Mouse (Mus musculus): ENCODE measurements around the gene Ovol2. TPM values are rescaled to one million over a fixed set of nuclear protein-coding genes. Genes with fewer than 3 reads are reported as not detected.

Ovol2 gene
- polyA plus RNA-seq, 2 experiments: 0.03 TPM; not detected in 1

GRCm38 (mm10) chr2:144333138-144333842 is 1.3 kb upstream of the Ovol2 start:
- no peak for ATAC-seq (ENCODE audit: insufficient read depth)
- Histone ChIP-seq H3K27me3 (ENCODE audit: control insufficient read depth, insufficient read depth, low read length) (peaks cover 65% of the 10 kb centered on the region), H3K9me3 (ENCODE audit: control insufficient read depth, low read length) (no peaks in the 10 kb centered on the region), H3K4me3 (ENCODE audit: insufficient read depth in 1 of 2, low read depth in 2 of 2, low read length in 2 of 2) (no peak overlapping the region), H3K4me1 (replicated peaks; ENCODE audit: control insufficient read depth in 2 of 2, insufficient read depth in 2 of 2, low read length in 1 of 2) (peaks cover 0 to 2% of the 10 kb centered on the region in 2 experiments; a peak in 1 of 4 replicates), H3K9ac (replicated peaks) (no peak overlapping the region), H3K27ac (no peak overlapping the region), H3K36me3 (replicated peaks; ENCODE audit: control insufficient read depth, insufficient read depth, low read depth) (no peaks in the 10 kb centered on the region), H3K4me2 (ENCODE audit: low read depth) (no peak overlapping the region)
- no peak for DNase-seq (ENCODE audit: low read depth in 3 of 3, low spot score in 3 of 3)
- 6% methylated on average over 28 of the region's 28 CpGs for whole genome bisulfite sequencing (ENCODE audit: insufficient replicate concordance)
- TF ChIP-seq EP300 (IDR thresholded peaks at IDR 0.05; ENCODE audit: low read depth): no peak
- TF ChIP-seq CTCF (IDR thresholded peaks at IDR 0.05; ENCODE audit: low read depth): 0 out of 2 replicates have a peak, but pooled peaks have one; percentile 20

GRCm38 (mm10) chr2:144332486-144332885 is 540 bp upstream of the Ovol2 start:
- WGBS (ENCODE audit: insufficient replicate concordance): 9% methylated on average over 9 of the region's 9 CpGs
- H3K9ac ChIP-seq (replicated peaks): no peak overlapping the region
- TF ChIP-seq CTCF (IDR thresholded peaks at IDR 0.05; ENCODE audit: low read depth) (no peak), EP300 (IDR thresholded peaks at IDR 0.05; ENCODE audit: low read depth) (no peak)

GRCm38 (mm10) chr2:144330960-144331371 is 980 bp downstream of the Ovol2 start:
- DNase-seq (ENCODE audit: low read depth in 3 of 3, low spot score in 3 of 3): no peak

More at GRCm38 (mm10) chr2:144332486-144332885, 540 bp upstream of the Ovol2 start:
- H3K4me2 ChIP-seq (ENCODE audit: low read depth): no peak overlapping the region
- no peak overlapping the region for H3K27ac ChIP-seq
- ATAC-seq (ENCODE audit: insufficient read depth) (no peak), DNase-seq (ENCODE audit: low read depth in 3 of 3, low spot score in 3 of 3) (no peak)
- H3K4me3 ChIP-seq (ENCODE audit: insufficient read depth in 1 of 2, low read depth in 2 of 2, low read length in 2 of 2): no peak overlapping the region
- H3K36me3 ChIP-seq (replicated peaks; ENCODE audit: control insufficient read depth, insufficient read depth, low read depth): no peaks in the 10 kb centered on the region
- no peaks in the 10 kb centered on the region for H3K9me3 ChIP-seq (ENCODE audit: control insufficient read depth, low read length)
- peaks cover 0 to 2% of the 10 kb centered on the region in 2 experiments; a peak in 1 of 4 replicates for H3K4me1 ChIP-seq (replicated peaks; ENCODE audit: control insufficient read depth in 2 of 2, insufficient read depth in 2 of 2, low read length in 1 of 2)
- peaks cover 67% of the 10 kb centered on the region for H3K27me3 ChIP-seq (ENCODE audit: control insufficient read depth, insufficient read depth, low read length)

GRCm38 (mm10) chr2:144330352-144330959 is 1.5 kb downstream of the Ovol2 start:
- WGBS (ENCODE audit: insufficient replicate concordance): 2% methylated on average over 41 of the region's 41 CpGs
- H3K9me3 ChIP-seq (ENCODE audit: control insufficient read depth, low read length): no peaks in the 10 kb centered on the region
- DNase-seq (ENCODE audit: low read depth in 3 of 3, low spot score in 3 of 3) (no peak), ATAC-seq (ENCODE audit: insufficient read depth) (no peak)
- H3K4me2 ChIP-seq (ENCODE audit: low read depth): peak overlapping the region; percentile 51
- H3K4me1 ChIP-seq (replicated peaks; ENCODE audit: control insufficient read depth in 2 of 2, insufficient read depth in 2 of 2, low read length in 1 of 2): no peaks in the 10 kb centered on the region
- no peak overlapping the region for H3K9ac ChIP-seq (replicated peaks)
- H3K4me3 ChIP-seq (ENCODE audit: insufficient read depth in 1 of 2, low read depth in 2 of 2, low read length in 2 of 2): peak overlapping the region; percentile 22 to 44; a peak in 3 of 4 replicates
- no peaks in the 10 kb centered on the region for H3K36me3 ChIP-seq (replicated peaks; ENCODE audit: control insufficient read depth, insufficient read depth, low read depth)
- H3K27ac ChIP-seq: no peak overlapping the region
- H3K27me3 ChIP-seq (ENCODE audit: control insufficient read depth, insufficient read depth, low read length): peaks cover 67% of the 10 kb centered on the region
- TF ChIP-seq CTCF (IDR thresholded peaks at IDR 0.05; ENCODE audit: low read depth) (no peak), EP300 (IDR thresholded peaks at IDR 0.05; ENCODE audit: low read depth) (no peak)

More at GRCm38 (mm10) chr2:144330960-144331371, 980 bp downstream of the Ovol2 start:
- ATAC-seq (ENCODE audit: insufficient read depth): no peak
- Histone ChIP-seq H3K27ac (no peak overlapping the region), H3K27me3 (ENCODE audit: control insufficient read depth, insufficient read depth, low read length) (peaks cover 67% of the 10 kb centered on the region), H3K4me1 (replicated peaks; ENCODE audit: control insufficient read depth in 2 of 2, insufficient read depth in 2 of 2, low read length in 1 of 2) (no peaks in the 10 kb centered on the region), H3K4me3 (ENCODE audit: insufficient read depth in 1 of 2, low read depth in 2 of 2, low read length in 2 of 2) (peak overlapping the region; percentile 22 to 44; a peak in 3 of 4 replicates), H3K9me3 (ENCODE audit: control insufficient read depth, low read length) (no peaks in the 10 kb centered on the region), H3K36me3 (replicated peaks; ENCODE audit: control insufficient read depth, insufficient read depth, low read depth) (no peaks in the 10 kb centered on the region), H3K4me2 (ENCODE audit: low read depth) (peak overlapping the region; percentile 51), H3K9ac (replicated peaks) (no peak overlapping the region)
- WGBS (ENCODE audit: insufficient replicate concordance): under 1% methylated on average over 44 of the region's 50 CpGs
- TF ChIP-seq EP300 (IDR thresholded peaks at IDR 0.05; ENCODE audit: low read depth) (no peak), CTCF (IDR thresholded peaks at IDR 0.05; ENCODE audit: low read depth) (no peak)

- Histone ChIP-seq H3K4me1 (replicated peaks; ENCODE audit: control insufficient read depth in 2 of 2, insufficient read depth in 2 of 2, low read length in 1 of 2) (no peaks in the 10 kb centered on the region), H3K36me3 (replicated peaks; ENCODE audit: control insufficient read depth, insufficient read depth, low read depth) (no peaks in the 10 kb centered on the region), H3K9me3 (ENCODE audit: control insufficient read depth, low read length) (no peaks in the 10 kb centered on the region), H3K27me3 (ENCODE audit: control insufficient read depth, insufficient read depth, low read length) (peaks cover 63% of the 10 kb centered on the region), H3K27ac (no peak overlapping the region), H3K4me2 (ENCODE audit: low read depth) (no peak overlapping the region), H3K9ac (replicated peaks) (no peak overlapping the region), H3K4me3 (ENCODE audit: insufficient read depth in 1 of 2, low read depth in 2 of 2, low read length in 2 of 2) (no peak overlapping the region)
- 8% methylated on average over 10 of the region's 10 CpGs for WGBS (ENCODE audit: insufficient replicate concordance)
- DNase-seq (ENCODE audit: low read depth in 3 of 3, low spot score in 3 of 3) (no peak), ATAC-seq (ENCODE audit: insufficient read depth) (no peak)
- TF ChIP-seq CTCF (IDR thresholded peaks at IDR 0.05; ENCODE audit: low read depth): no peak
- no peak for TF ChIP-seq EP300 (IDR thresholded peaks at IDR 0.05; ENCODE audit: low read depth)
These were observed 2.0 kb downstream of the Ovol2 start for GRCm38 (mm10) chr2:144329937-144330336.

Measured in liver, embryonic 14.5 days (tissue).